Mouse (Mus musculus): ENCODE measurements at regions not wholly inside any gene's neighbourhood (a gene's known extent, or its start where the extent isn't known, plus 50 kb on each side); places are given as distances from the start of the nearest gene placed in this dataset.

DNA sequence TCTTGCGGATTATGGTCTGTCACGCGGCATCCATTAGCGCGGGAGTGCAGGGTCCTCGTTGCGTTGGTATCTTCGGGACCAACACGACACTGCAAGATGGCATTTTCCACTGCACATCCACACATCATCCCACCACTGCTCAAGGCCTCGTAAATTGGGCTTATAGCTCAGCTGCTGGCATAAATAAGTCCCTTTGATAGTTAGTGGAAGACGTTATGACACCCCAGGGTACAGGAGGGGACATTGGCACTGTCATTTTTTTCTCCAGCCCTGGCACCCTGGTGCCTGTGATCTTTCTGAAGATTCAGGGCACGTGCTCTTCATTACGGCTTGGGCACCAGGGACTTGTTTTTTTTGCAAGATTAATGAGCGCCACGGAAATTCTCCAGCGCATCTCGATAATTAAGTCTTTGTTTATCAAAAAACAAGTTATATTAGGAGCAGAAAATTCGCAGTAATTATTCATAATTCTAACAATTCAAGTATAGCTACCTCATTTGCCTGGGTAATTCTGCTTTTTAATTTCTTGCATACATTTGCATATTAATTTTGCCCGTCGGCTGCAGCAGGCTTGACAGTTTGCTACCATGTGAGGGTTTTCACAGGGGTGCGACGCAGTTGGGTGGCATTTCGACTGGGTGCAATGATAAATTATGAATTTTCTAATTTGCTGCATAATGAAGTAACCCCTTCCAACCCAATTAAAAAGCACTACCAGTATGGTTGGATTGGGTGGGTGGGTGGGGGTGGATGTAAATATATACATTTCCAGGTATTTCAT, 119.1 kb downstream of the Vrk1 start:
- DNase-seq: no peak

DNA sequence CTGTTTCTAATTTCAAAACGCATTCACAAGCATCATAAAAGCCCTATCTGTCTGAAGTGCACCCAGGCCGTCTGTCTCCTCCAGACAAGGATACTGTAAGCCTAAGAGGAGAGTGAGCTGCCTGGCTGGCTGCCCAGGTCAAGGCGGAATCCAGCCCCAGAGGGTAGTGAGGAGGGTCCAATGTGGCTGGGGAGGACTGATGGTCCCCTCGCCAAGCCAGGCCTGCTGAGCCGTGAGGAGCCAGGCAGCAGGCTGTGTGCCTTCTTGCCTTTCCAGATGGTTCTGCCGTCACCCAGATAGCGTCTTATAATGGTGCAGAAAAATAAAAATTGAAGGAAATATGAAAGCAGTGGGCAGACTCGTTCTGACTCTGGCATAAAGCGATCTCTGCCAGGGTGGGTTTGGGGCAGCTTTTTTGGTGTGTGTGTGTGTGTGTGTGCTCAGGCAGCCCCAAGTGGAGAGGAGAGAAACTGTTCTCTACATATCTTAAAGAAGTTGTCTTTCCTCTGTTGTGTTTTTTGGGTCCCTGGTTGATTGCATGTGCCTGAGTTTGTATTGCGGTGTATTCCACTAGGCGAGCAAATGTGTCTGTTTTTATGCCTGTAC, 120.1 kb downstream of the Vrk1 start:
- no peak for DNase-seq

DNA sequence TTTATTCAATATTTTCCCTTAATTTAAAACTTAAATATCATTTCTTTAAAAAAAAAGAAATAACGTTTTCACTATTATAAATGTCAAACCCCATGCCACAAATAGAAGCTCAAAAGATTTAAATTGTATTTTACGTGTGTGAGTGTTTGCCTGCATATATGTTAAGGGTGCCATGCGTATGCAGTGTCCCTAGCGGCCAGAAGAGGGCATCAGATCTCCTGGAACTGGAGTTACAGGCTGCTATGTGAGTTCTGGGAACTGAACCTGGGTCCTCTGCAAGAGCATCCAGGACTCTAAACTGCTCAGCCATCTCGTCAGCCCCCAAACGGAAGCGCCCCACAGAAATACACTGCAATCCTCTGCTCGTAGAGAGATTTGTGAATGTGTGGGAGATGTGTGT, 122.7 kb downstream of the Vrk1 start:
- no peak for DNase-seq

DNA sequence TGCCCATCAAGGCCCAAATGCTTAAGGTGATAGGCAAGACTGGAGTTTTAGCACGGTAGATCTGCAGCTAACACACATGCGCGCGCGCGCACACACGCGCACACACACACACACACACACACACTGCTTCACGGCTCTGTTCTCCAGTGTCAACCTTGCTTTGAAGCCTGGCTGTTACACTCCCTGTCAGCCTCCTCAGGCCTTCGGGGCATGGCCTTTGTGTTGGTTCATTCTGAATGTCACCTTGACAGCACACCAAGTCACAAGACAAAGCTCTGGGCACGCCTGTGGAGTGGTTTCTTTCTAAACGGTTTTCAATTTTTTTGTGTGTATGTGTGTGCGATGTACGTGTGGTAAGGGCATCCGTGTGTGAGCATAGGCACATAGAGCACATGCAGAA, 128.4 kb downstream of the Vrk1 start:
- DNase-seq: no peak

DNA sequence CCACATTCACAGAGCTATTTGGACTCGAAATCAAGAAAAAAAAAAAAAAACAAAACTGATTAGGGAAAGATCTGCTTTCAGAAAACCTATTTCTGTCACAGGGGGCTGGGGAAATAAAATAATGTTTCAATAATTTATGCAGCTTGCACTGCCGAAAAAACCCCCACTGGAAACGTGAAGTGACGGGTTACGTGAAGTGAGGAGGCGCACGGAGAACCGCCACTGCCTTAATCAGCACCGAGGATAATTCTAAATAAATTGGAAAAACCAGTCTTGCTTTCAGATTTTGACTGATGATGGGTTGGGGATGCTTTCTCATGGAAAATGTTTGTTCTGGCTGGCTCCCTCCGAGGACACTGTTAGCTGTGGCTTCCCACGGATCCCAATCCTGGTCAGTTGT, 129.5 kb downstream of the Vrk1 start:
- no peak for DNase-seq

DNA sequence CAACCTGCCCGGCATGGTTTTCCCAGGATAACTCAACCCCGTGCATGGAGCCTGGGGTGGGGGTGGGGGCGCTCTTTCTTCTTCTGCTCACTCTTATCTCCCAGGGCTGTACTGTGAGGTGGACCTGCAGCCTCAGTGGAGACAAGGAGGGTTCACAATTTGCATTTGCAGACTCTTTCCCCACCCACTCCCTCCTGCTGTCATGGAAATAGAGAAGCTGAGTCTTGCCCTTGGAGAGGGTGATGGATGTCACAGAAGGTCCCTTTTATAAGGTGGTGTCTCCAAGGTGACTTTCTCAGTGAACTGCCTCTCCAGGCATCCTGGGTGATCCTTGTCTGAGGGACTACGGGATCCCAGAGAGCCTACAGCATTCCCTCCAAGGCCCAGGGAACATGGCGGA, 129.9 kb downstream of the Vrk1 start:
- DNase-seq: no peak

DNA sequence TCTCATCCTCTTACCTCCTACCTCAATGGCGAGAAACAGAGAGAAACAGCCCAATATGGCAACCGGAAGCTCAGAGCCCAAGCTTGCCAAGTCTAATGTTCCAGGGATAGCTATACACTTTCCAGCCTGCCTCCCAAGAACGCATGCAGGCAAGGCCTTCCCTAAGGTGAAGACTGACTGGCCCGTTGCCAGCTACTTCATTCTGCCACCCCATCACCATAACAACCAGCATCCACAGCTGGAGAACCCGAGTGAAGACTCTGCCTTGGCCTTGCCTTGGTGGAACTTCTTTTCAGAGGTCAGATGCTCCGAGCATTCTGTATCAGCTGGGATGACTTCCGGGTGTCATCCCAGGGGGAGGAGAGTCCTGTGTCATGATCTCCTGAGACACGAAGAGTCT, 130.6 kb downstream of the Vrk1 start:
- no peak for DNase-seq

DNA sequence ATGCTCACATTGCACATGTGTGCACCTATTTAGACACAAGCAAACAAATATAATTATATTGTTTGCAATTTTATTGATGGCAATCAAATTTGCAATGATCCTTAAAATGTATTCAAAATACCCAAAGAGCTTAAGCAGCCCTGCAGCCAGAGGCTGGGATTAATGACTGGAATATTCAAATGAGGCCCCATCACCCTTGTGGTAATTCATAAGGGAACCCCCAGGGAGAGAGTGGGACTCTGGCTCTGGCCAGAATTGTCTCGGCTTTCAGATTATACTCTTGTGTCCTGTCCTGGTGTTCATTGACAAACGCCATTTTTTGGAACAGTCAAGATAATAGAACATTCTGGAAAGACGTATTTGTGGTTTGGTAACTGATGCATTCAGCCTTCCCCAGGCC, 133.5 kb downstream of the Vrk1 start:
- no peak for DNase-seq

DNA sequence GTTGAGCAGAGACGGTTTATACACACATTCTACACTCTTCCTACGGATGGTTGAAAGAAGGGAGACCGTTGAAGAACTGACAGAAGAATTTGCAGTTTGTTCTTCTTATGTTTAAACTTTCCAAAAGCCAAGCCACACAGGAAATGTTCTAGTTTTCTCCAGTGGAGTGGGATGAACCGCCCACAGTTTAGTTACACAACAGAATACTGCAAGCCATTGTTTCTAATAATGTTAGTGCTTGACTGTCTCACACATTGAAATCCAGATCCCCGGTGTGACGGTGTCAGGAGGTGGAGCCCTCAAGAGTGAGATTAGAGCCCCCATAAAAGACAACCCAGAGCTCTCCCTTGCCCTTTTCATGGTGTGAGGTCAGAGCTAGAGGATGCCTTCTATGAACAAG, 146.8 kb downstream of the Vrk1 start:
- no peak for DNase-seq

DNA sequence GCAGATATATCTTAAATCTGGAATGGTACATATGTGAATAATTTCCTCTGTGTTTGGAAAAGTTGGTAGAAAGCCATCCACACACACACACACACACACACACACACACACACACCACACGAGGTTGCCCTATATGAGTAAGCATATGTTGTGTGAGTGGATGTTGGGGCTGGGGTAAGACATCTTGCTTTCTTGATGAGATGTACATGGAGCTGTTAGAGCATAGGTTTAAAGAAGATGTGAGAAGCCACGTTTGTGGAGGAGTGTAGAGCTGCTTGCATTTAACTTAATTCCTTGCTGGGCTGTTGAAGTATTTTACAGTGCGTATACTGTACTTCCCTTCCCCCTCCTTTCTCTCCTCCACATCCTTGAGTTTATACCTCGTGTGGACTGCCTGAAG, 147.8 kb downstream of the Vrk1 start:
- no peak for DNase-seq

DNA sequence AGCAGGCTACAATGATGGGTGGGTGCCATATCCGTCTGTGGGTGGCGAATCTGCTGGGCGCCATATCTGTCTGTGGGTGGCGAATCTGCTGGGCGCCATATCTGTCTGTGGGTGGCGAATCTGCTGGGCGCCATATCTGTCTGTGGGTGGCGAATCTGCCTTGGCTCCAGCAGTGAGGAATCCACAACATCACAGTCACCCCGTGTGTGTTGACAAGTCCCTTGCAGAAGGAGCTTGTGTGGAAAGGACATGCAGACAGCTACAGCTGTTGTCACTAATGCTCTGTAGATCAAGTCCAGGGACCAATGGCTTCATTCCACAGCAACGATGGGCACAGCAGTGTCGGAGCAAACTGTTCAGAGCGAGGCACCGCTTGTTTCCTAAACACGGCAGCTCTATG, 148.6 kb downstream of the Vrk1 start:
- DNase-seq: no peak

DNA sequence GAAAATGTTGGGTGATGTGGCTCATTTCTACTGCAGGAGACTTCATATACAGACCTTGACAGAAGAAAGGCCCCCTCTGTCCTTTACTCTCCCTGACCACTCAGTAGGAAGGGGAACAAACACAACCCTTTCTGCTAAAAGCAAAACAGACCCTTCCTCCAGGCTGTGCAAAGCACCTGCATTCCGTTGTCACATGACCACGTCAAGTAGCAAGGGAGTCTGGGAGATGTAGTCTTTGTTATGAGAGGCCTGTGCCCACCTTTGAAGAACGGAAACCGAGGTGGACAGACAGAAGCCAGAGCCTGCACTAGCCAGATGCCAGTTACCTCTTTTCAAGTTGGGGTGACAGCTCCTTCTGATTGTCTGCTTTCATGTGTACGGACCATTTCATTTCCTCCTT, 161.3 kb downstream of the Vrk1 start:
- DNase-seq: no peak

DNA sequence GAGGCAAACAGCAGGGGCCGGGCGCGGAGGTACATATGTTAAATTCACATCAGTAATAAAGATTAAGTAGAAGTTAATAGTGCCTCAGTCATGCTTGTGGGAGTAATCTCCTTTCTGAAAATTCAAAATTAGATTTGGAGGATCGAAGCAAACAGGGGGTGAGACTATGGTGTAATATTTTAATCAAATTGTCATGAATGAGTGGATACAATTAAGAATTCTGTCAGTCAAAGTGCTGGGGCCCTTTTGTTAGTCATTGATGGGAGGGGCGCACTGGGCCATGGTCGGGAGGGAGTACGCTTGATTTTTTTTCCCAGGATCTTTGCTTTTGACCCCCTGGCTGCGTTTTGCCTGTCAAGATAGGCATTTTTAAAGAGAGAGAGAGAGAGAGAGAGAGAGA, 163.2 kb downstream of the Vrk1 start:
- no peak for DNase-seq

DNA sequence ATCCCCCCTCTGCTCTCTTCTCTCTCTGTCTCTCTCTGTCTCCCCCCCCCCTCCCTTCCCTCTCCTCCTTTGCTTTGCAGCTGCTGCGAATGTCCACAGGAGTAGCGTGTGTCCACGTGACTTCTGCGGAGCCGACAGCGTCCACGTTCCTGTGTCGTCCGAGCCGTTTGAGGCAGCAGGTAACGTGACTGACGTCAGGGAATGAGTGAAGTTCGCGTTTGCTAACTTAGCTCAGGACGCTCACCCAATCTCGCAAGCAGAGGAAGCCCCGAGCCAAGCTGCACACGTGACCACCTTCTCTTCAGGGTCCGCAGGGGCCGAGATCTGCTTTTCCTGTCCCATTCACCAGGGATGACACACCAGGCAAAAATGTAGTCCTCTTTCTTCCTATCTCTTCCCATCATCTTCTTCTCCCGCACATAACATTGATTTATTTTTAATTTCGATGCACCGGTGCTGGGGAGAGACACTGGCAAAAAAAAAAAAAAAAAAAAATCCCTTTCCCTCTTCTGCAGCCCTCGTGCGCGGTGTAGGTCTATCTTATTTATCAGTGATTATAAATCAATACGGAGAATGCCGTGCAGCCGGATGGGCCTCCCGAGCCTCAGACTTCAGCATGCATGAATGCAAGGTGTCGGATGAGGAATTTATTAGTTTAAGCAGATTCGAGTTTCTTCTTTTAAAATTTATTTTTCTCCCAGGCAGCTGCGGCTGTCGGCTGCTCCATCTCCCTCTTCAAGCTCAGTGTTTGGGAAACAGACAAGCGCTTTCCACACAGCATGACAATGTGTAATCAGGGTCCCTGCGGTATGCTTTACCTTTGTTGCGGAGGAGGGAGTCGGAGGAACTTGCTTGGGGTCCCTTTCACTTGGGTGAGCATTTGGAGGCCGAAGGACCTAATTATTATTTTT, 164.3 kb downstream of the Vrk1 start:
- peak; percentile 58 for DNase-seq

DNA sequence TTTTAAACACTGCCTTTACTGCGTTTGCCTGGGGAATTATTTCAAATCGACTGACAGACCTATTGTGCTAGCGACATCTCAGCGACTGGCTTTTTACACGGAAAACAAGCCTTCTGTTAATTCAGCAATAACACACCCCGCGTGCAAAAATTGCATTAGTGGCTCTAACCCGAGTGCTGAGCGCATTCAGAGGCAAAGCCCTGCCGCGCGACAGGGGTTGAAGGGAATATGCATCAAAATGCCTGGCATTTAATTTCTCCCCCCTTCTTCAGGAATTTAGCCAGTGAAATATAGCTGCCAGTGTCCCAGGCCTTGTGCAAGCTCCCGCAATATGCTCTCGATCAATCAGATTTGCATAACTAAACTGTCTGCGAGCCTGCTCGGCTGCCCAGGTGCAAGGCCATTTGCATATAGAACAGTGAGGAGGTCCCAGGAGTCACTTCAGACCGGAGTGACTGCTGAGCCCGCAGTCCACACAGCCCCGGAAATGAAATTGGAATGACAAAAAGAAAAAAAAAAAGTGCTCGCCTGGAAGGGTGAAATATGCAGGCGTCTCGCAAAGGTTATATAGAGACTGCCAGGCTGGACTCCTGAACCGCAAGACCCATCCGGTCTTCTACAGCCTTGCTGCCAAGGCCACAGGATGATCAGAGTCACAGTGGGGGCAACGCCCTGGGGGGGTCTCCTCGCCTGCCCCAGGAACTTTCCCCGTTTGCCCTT, 165.1 kb downstream of the Vrk1 start:
- peak; percentile 48 for DNase-seq

DNA sequence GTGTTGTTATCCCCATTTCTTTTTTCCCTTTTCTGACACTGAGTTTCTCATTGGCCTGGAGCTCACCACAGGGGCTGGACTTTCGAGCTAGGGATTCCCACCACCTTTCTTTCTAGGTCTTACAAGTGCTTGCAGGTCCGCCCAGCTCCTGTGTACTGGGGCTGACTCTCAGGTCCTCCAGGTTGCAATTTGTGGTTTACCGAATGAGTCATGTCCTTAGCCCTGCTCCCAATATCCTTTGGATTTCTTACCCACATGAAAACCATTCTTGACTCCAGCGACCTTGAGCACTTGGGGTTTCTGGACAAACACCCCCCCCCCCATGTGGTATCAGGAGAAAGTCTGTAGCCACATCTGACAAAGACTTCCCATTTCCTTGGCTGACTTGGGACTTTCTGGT, 167.3 kb downstream of the Vrk1 start:
- DNase-seq: no peak

DNA sequence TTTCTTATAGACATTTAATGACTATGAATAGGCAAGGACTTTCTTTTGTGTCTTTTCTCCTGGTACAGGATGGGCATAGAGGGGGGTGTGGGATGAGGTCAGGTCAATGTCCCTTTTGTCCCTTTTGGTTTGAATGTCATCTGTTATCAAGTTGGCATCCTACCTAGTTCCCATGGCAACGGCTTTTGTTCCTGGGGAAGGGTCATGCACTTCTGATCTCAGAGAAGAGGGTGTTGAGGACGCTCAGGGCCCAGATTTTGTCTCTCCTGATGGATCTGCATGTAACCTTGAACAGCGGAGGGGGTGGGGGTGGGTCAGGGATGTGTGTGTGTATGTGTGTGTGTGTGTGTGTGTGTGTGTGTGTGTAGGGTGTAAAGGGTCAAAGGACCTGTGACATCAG, 167.8 kb downstream of the Vrk1 start:
- no peak for DNase-seq

DNA sequence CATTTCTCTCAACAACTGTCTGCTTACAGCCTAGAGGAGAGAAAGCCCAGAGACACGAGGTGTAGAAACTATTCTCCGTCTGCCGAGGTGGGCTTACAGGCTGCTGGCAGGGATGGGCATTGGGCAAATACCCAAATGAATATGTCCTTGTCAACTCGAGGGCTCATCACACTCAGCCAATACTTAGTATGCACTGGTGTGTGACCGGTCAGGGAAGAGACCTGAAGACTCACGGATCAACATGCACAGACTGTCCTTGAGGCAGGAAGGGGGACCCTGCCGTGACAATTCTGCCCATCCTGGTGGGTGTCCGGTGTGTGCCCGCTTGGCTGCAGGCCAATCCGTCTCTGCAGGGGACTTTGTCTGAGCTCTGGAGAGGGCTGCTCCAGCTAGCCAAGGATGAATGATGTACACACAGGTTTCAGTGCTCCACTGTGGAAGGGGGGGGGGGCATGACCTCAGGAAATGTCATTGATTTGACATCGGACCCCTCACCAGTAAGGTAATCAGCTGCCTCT, 168.7 kb downstream of the Vrk1 start:
- no peak for DNase-seq

DNA sequence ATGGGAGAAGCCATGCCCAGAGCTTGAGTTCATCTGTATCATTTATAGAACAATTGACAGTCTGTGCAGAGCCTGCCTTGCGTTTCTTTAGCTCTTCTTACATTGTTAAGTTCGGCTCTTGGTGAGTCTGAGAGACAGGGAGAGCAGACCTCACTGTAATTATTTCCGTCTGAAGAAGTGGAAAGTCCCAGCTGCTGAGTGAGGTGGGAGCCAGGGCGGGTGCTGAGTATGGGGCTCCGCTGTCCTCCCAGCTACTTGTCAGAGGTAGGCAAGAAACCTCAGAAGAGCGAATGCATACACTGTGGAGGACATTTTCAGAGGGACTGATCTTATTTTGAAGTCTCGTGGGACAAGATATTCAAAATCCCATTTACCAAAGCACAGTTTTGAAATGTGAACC, 172.9 kb downstream of the Vrk1 start:
- DNase-seq: no peak

DNA sequence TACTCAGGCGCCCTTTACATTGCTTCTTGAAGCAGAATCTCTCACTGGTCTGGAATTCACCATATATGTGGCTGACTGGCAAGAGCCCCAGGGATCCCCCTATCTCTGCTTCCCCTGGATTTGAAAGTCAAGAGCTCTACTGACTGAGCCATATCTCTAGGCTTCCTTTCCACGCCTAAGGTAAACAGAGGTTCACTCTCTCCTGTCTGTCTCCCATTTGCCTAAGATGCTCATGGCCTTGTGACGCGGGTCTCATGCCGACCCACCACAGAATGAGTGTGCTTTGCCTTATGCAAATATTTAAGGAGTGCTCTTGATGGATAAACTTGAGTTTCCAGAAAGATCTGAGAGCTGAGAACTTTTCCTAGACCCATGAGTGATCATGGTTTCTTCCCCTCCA, 173.9 kb downstream of the Vrk1 start:
- DNase-seq: no peak

DNA sequence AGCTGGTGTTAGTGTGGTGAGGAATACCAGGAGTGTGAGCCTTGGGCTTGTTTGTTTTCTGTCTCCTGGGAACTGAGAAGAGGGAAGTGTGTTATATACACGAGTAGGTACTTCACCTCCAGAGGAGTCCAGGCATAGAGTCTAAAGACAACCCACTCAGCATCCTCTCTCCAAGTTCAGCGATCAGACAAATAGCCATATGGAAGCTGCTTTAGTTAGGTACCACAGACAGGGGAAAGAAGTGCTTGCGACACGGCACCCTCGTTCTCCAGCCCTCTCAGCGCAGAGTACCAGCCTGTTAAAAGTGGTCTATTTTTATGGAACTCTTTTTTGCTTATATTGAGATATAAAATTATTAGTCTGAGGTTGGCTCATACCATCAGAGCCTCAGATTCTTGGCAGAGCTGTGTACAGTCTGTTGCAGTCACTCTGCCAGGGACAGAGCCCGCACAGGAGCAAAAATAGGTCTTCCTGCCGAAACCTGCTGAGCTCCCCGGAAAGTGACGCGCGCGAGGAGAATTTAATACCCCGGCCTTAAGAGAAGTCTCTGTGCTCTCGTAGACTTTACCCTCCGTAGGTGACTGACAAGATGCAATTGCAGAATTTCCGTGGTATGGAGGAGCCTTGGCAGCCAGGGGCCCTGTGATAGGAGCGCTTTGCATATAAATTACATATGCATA, 175.5 kb downstream of the Vrk1 start:
- peak; percentile 92 for DNase-seq

DNA sequence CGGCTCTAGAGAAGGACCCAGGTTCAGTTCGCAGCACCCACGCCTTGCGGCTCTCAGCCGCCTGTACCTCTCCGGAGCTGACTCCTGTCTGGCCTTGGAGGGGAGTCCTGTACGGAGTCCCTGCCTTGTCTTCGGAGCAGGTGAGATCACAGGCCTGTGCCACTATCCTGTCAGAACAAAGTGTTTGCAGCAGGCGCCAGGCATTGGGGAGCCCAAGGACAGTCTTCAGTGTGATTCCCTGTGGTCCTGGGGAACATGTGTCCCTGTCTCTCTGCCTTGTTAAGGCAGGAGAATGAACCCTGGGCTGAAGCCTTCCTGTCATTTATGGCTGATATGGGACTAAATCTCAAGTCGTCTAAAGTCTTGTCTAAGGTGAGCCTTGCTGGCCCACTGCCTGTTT, 176.5 kb downstream of the Vrk1 start:
- peak; percentile 50 for DNase-seq
